Mouse (Mus musculus) right cerebral cortex, adult 2 months (tissue): ENCODE measurements around the gene Add3.

Experiments
- DNase-seq, 2 experiments: peaks; one replicate each; pipeline ENCODE4 v3.0.0; 2021 to 2022; ENCODE audit warnings: low spot score in 2 of 2

Gene Add3

DNA sequence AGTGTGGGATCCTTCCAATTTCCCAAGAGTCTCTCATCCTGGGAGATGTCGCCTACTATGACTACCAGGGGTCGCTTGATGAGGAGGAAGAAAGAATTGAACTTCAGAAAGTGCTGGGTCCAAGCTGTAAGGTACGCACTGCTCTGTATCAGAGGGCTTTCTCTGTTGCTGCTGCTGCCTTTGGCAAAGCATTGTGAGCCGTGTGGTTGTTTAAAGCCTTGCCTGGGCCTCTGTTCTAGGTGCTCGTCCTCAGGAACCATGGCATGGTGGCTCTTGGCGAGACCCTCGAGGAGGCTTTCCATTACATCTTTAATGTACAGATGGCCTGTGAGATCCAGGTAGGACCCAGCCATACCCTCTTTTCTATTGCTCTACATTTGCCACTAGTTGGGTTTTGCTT, 93.3 kb downstream of the Add3 start:
- DNase-seq = no peak

DNA sequence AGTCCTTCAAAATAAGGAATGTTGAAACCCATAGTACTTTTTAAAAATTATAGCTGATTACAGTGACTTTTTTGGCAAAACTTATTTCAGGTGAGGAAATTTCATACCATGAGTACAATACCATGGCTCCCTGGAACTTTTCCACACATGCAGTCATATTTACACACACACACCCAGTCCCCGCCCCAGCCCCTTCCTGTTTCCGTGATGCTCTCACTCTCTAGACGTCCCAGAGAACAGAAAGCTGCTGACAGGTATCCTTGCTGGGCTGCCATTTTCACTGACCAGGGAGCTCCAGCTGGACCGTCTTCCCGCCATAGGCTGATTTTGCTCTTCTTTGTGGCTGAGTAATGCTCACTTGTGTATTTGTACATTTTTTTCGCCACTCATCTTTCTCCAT, 101.6 kb downstream of the Add3 start:
- DNase-seq = no peak

GRCm38 (mm10) chr19:53243956-53244355, 103.7 kb downstream of the Add3 start:
- peak; percentile 50 to 54 for DNase-seq

DNA sequence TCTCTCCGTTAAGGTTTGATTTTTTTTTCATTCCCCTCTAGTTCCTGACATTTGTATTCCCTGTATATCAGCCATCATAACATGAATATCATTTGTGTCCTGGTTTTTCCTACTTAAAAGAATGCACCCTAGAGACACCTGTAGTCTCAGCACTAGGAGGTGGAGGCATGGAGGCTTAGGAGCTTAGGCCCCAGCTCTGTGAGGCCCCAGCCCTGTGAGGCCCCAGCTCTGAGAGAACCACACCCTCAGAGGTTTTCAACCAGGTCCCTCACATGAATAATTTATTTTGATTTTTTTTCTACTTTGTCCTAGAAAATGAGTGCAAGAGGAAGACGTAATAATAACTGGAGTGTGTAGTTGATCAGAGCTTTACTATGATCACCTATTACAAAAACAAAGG, 107.3 kb downstream of the Add3 start:
- no peak for DNase-seq

- peak; percentile 64 to 73 for DNase-seq
Measured at GRCm38 (mm10) chr19:53248023-53248494, 107.8 kb downstream of the Add3 start.

DNA sequence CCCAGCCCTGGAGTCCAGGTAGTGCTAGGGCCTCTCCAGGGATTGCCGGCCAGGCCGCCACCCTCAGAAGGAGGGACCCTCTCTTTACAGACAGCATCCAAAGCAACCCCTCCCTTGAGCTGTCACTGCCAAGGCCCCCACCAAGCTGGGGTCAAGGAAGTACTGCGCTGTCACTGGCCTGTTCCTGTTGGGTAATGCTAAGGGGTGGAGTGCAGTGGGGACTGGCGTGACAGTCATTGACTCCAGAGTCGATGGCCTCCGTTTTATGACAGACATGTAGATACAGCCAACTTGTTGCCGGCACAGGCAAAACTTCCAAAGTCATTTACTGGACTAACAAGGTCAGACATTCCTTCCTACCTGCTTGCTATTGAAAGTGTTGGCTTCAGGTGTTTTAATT, 110.8 kb downstream of the Add3 start:
- no peak for DNase-seq

DNA sequence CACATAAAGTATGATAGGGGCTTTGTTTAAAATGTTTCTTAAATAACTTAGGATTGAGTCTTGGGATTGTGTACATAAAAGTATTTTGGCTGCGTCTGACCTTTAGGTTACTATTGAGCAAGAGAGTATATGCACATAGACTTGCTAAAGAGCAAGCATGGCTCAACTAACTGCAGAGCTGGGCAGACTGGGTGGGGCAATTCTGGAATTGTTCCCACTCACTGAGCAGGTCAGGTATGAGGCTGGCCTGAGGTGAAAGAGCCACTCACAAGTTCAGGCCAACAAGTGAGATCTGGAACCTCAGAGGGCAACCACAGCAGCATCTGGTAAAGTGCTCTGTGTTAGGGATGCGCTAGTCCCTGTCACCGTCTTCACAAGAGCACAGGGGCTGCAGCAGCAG, 111.4 kb downstream of the Add3 start:
- no peak for DNase-seq

DNA sequence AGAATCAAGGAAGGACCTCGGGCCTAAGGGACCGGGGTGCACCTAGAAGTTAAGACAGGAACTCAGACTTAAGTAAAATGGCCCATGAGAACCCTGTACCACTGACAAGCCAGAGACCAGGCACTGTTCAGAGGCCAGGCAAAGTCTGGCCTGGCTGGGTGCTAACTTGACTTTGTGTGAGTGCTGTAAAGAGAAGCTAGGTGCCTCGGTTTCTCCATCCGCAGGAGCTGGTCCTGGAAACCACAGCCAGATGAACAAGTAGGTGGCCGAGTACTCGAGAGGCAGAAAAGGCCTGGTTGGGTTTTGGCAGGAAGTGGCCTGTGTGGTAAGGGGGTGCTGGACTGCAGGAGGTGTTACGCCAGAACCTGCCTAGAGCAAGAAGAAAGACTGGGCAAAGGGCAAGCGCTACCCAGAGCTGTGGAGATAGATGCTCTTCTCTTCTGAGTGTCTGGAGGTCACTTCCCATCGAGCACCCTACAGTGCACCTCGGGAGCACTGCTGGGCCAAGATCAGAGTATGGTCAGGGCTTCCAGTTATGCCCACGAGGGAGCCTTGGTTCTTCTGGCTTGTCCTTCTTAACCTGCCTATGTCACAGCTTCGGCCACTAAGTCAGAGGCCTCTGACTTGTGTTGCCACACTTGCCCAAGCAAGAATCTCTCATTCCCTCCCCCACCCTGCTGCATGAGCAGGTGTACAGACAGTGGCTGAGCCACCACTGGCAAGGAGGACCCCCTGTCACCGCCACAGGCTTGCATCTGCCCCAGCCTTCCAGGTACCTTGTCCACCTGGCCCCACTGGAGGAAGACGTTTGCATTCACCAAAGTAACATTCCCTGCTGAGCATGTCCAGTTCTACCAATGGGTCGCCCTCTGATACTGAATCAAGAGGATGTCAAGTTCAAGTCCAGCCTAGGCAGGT, 112.1 kb downstream of the Add3 start:
- no peak for DNase-seq

DNA sequence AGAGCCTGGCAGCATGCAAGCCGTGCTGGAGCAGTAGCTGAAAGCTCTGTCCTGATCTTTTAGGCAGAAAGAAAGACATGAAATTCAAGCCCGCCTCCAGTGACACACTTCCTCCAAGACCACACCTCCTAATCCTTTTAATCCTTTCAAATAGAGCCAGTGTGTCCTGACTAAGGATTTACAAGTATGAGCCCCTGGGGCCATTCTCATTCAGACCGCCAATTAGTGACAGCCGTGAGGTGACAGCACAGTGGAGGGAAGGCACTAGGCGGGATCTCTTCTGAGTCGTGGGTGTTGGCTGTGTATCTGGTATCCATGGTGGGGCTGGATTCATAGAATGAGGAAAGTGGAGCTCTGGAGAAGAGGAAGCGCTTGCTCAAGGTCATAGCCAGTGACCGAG, 116.1 kb downstream of the Add3 start:
- DNase-seq = no peak

GRCm38 (mm10) chr19:53256991-53257594, 116.8 kb downstream of the Add3 start:
- no peak for DNase-seq

GRCm38 (mm10) chr19:53257631-53258560, 117.7 kb downstream of the Add3 start:
- no peak for DNase-seq

DNA sequence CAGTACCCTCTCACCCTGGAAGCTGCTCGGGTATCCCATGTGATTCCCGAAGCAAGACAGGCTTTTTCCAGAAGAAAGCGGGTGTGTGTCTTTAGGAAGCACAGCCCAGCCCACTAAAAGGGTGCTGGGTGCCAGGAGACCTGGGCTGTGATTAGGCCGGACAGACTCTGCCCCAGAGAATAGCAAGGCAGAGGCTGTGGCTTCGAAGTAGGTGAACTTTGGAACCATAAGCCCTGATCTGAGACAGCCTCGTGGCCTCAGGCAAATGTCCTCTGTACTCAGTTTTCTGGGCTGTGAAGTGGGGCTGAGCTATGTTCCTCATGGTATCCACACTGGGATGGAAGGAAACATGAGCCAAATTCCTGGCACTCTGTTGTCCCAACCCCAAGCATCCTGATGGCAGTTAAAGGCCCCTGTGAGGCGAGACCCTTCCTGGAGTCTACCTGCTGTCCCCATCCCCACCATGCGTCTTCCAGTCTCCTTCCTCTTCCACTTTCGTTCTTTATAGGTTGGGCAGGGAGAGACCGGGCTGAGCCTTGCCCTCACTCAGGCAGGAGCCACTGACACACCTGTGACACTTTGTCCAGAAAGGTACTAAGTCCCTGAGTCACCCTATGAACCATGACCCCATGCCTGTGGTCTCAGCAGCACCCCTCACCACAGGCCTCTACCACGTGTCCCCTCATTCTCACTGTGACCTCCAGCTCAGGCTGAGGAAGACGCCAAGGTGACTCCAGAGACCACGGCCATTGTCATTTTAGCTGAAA, 118.7 kb downstream of the Add3 start:
- no peak for DNase-seq

GRCm38 (mm10) chr19:53259541-53259940, 119.3 kb downstream of the Add3 start:
- DNase-seq = no peak

- no peak for DNase-seq
Measured at GRCm38 (mm10) chr19:53260261-53260660, 120.0 kb downstream of the Add3 start.

GRCm38 (mm10) chr19:53260828-53261227, 120.6 kb downstream of the Add3 start:
- no peak for DNase-seq

DNA sequence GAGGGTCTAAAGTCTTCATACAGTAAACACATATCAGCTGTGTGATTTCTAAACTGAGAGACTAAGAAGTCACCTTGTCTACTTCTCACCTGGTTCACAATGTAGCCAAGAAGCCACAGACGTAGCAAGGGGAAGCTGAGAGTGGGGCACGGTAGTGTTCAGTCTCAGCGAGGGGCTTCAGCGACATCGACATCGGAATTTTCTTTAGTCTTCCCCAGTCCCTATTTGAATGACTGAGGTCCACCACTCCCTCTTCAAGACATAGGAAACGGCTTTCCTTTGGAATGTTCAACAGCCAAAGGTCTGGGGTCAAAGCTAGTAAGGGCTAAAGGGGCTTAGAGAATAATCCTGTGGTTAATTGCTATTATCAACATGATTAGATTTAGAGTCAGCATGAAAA, 121.8 kb downstream of the Add3 start:
- DNase-seq = no peak

- DNase-seq = no peak
Measured at GRCm38 (mm10) chr19:53263859-53264733, 123.9 kb downstream of the Add3 start.

GRCm38 (mm10) chr19:53264821-53265727, 124.8 kb downstream of the Add3 start:
- no peak for DNase-seq

- DNase-seq = no peak
Measured at GRCm38 (mm10) chr19:53267305-53267704, 127.1 kb downstream of the Add3 start.
